Mouse (Mus musculus) left cerebral cortex, postnatal 36 days (tissue): ENCODE measurements at regions not wholly inside any gene's neighbourhood (a gene's known extent, or its start where the extent isn't known, plus 50 kb on each side); places are given as distances from the start of the nearest gene placed in this dataset.

Source experiments
- DNase-seq, 2 experiments: peaks; one replicate each; pipeline ENCODE4 v3.0.0; 2021 to 2022; ENCODE audit warnings: low spot score in 2 of 2, mixed read lengths in 1 of 2
- intact Hi-C: fragments of 180-260 bp; cut with DNase I; formaldehyde crosslinking; loops from one replicate; pipeline ENCODE4 v1.15.1; 2025

DNA sequence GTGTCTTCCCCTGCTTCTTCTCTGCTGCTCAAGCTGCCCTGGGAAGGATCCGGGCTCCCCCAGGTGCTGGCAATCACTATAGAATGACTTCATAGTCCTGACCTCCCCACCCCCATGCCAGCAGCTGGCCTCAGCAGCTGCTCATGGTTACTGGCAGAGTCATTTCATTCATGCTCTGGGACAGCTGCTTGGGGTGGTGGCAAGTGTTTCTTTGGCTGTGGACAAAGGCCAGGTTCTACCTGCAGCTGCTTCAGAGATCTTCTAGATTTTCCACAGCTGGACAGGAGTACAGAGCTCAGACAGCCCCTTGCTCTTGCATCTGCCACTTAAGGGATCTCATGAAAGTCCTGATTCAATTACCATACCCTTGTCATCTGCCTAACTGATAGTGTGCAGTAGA is 243.4 kb upstream of the Cwc22 start:
- intact Hi-C loops, result no loop called here
- no peak for DNase-seq

DNA sequence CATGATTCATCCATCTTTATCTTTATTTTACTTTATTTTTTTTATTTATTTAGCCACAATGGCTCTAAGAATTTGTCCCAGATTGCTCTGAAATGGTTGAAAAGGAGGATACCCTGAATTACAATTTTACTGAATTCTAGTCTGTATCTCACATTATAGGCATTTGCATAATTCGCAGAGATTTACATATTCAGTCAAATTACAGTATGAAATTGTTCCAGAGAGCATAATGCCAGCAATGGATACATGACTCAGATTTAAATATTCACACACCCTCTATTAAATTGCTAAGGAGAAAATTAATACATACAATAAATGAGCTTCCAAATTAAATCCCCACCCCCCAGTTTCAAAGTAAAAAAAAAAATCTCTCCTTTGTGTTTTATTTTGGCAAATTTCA is 238.8 kb upstream of the Cwc22 start:
- intact Hi-C loops, result no loop called here
- DNase-seq, result no peak

DNA sequence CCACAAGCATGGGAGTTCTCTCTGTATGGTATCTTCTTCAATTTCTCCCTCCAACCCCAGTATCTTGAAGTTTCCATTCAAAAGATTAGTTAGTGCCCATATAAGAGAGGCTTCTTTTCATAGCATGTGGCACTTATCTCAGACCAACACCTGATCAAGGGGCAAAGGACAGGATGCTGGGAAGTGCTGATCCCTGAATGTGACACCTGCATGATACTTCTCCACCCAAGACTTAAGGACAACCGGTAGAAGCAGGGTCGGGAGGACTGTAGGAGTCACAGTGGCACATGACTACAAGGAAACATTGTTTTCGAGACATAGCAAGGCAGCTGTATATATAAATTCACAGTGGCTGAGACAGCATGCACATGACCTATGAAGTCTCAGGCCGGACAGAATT is 227.6 kb upstream of the Cwc22 start:
- no peak for DNase-seq
- intact Hi-C loops, result no loop called here

DNA sequence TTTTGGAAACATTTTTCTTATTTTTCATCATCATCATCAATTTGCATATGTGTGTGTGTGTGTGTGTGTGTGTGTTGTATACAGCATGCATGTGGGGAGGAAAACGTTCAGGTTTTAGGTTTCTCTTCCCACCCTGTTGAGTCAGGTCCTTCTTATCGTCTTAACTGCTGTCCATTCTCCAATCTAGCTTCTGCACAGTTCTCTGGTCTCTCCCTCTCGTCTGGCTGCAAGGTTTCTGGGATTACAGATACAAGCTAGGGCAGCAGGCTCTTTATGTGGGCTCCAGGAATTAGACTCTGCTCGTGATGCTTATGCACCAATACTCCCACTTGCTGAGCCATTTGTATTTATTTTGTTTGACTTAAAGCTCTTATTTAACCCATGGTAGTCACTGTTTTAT is 226.6 kb upstream of the Cwc22 start:
- DNase-seq, result no peak
- intact Hi-C loops, result no loop called here

DNA sequence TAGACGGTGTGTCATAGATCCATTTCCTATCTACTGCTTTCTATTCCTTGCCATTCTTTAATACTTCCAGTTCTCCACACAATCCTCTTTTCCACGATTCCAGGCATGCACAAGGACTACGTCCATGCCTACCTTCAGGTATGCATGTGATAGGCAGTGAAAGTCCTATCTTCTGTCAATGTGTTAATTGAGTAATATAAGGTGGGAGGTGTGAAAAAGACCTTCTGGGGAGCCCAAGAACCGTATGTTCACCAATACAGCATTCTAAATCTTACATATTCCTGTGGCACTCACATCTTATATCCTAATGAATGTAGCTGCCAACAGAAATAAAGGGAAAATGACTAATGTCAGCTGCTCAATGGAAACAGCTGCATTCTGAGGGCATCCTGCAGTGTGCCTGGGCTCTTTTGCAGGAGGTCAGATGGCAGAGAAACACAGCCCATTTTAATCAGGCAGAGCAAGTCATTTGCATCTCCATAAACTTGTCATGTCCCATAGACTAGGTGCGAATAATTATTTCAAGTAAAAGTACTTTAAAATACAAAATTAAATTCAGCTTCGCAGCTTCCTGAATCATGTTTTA is 224.1 kb upstream of the Cwc22 start:
- intact Hi-C loops, result no loop called here
- DNase-seq, result no peak

DNA sequence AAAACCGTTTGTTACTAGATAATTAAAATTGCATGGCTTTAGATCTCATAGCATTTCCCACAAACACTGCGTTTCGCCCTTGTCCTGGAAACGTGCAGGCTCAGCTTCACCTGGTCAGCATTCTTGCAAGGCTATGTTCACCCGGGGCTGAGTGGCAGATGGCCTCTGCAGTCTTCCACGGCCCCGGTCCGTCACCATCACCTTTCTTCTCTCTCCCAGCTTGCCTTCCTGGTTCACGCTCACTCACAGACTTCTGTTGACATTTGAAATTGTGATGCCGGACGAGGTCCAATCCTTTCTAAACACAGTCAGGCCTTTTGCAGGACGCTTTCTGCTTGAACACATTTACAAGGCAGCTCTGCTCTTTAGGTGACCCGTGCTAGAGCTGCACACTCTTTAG is 219.3 kb upstream of the Cwc22 start:
- intact Hi-C loops, result no loop called here
- DNase-seq, result no peak

DNA sequence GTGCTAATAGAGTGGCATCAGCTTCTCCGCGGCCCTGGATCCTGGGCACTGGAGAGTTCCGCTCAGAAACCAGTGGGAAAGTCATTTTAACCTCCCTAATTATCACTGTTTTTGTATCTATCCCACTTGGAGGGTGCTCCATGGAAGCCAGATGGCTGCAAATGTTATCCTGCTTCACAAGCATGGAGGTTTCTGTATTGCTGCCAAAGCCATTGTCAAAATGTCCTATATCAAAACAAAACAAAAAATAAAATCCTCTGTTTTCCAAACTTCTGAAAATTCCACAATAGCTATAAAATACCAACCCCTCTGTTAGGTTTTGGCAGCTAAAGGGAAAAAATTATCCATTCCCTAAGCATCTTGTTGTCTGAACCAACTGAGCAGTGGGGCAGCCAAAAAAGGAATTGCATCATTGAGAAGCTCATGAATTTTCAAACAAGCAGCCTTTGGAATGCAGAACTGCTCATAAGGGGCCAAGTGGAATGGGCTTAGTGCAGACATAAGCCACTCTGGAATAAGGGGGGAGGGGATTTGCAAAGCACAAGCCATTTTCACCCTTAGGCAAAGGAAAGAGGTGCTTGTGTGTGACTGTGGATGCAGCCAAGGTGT is 213.8 kb upstream of the Cwc22 start:
- no peak for DNase-seq
- intact Hi-C loops, result no loop called here

DNA sequence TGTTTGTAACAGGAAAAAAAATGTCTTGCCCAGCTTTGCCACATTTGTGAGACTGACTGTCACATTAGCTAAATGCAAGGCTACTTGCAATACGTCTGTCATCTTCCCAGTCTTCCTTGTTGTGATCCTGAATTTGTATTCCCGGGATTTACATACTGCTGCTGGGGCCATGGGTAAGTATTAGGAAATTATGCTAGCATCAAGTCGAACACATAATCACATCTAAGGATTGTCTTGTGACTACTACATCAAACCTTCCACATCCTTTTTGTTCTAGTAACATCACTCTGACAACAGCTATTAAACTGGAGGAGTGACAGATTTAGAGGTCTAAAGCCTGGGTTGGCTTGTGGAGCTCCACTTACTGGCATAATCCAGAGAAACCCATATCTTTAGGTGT is 164.2 kb upstream of the Cwc22 start:
- intact Hi-C loops, result no loop called here
- DNase-seq, result no peak

DNA sequence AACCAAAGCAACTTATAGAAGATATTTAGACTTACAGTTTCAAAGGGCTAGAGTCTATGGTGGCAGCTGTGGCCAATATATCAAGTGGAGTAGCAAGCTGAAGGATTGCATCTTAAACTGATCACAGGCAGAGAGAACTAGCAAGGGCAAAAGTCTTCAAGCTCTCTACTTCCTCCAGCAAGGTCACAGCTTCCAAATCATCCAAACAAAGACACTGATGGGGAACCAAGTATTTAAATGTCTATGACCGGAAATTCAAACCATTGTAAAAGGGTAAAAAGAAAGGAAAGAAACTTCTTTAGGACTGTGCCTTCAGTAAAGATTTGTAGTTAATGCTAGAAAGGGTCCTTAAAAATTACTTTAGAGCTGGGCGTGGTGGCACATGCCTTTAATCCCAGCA is 149.4 kb upstream of the Cwc22 start:
- intact Hi-C loops, result no loop called here
- DNase-seq, result no peak

DNA sequence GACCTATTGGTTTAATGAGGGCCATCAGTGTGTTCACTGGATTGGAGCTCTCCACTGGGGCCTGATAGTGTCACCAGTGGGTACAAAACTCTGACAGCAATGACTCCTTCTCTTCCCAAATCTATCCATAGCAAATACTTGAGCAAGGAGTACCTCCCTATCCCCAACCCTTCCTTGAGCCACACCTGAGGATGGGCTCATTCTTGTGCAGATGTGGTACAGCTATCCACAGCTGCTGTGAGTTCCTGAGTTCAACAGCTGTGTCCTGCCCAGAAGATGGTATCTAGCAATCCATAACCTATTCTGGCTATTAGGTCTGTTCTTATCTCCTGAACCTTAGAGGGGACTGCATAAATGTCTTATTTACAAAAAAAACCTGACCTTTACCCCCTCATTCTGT is 148.7 kb upstream of the Cwc22 start:
- intact Hi-C loops, result no loop called here
- no peak for DNase-seq

DNA sequence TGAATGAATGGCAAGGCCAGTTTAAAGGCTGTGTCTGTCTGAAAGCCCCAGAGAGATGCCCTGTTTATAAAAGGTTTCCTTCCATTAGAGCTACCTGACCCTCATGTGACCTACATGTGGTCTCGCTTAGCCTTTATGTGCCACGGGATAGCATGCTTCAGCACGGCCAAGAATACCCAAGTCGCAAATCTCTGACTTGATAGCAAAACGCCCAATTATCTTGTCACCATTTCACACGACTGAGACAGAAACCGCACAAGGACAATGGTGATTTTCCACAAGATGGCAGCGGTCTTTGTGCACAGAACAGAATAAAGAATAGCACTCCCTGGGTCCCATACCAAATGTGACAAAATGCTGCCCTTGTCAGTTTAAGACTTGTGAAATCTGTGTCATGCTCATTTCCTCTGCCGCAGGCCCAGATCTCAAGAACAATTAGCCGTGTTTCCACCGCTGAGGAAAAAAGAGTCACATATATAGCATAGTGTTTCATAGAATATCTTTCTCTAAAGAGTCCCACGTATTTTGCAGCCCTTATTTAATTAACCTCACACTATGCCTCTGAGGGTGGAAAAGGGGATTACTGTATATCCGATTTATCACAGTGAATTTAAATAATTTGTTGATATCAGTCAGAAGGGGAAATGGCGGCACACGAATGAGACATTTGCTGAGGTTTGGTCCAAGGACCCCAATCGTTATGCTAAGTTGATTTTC is 118.3 kb upstream of the Cwc22 start:
- no peak for DNase-seq
- intact Hi-C loops, result no loop called here

DNA sequence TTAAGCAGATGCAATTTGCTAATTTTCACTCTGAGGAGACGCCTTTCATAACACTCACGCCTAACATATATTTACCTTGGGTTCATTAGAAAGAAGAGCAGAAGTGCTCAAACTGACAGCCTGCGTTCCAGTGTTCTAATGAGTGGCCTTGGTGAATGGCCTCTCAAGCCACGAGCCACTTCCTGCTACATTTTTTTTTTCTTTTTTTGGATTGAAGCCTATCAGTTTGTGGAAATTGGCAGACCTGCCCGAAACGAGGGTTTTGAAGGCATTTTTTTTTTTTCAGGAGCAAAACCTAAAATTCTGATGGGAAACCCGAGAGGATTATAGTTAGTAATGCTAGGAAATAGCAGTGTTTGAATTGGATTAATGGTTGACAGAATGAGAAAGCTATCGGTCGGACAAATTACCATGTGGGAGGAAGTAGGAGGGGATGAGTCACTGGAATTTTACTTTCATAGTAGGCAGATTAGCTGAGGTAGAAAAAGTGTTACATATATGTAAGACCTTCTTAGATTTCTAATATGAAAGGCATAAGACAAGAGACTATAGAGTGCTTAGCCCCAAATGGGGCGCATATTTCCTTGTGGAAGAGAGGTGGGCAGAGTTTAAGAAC is 113.7 kb upstream of the Cwc22 start:
- intact Hi-C loops, result loop anchor here (10.0 kb wide), 1 partner anchor 485 kb away; no protein-coding TSS in a partner anchor
- no peak for DNase-seq

DNA sequence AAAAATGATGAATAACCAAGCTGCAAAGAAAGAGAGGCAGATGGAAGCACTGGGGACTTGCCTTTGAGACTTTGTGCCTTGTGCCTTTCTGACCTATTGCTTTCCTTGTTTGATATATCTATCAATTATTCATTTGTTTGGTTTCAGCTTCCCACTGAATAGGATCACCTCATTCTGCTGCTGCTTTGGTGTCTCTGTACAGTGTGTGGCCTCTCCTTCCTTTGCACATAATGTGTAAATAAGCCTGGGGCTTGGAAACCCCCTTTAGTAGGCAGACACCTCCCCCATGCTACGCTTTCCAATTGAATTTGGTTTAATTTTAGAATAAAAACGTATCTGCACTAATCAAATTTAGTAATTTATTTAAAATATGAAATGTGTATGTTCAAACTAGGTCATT is 112.8 kb upstream of the Cwc22 start:
- intact Hi-C loops, result loop anchor here (10.0 kb wide), 1 partner anchor 486 kb away; no protein-coding TSS in a partner anchor
- DNase-seq, result no peak

DNA sequence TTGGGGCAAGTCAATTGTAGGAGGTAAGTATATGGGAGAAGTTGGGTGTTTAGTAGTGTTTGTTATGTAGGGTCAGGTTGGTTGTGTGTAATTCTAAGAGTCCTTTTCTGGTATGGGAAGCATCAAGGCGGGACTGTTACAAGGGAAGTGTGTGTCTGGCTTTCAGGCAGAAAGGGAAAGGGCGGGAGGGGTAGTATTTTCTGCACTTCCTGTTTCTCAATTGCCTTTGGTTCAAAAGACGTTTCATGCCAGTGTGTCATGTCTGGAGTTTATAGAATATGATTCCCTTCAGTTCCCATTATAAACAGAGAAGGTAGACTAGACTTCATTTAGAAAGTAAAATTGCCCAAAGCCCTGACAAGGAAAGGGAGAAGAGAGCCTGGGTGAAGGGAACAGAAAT is 107.7 kb upstream of the Cwc22 start:
- intact Hi-C loops, result loop anchor here (10.0 kb wide), 1 partner anchor 491 kb away; no protein-coding TSS in a partner anchor
- DNase-seq, result no peak

DNA sequence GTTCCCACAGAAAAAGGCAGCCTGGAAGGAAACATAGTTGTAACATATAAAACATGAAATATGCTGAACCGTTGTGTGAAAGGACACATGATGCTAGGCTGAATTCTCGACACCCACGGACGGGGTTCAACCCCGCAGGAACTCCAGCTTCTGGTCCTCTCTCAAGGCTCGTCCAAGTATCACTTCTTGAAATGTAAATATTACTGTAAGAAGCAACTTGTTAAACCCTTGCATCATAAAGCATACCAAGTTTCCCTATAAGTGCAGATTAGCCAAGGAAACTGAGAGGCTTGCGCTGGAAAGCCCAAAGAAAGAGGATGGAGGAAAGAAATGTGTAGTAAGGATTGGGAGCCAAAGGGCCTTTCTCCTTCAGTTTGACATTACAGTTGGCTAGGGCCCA is 104.4 kb upstream of the Cwc22 start:
- intact Hi-C loops, result loop anchor here (10.0 kb wide), 1 partner anchor 494 kb away; no protein-coding TSS in a partner anchor
- no peak for DNase-seq

DNA sequence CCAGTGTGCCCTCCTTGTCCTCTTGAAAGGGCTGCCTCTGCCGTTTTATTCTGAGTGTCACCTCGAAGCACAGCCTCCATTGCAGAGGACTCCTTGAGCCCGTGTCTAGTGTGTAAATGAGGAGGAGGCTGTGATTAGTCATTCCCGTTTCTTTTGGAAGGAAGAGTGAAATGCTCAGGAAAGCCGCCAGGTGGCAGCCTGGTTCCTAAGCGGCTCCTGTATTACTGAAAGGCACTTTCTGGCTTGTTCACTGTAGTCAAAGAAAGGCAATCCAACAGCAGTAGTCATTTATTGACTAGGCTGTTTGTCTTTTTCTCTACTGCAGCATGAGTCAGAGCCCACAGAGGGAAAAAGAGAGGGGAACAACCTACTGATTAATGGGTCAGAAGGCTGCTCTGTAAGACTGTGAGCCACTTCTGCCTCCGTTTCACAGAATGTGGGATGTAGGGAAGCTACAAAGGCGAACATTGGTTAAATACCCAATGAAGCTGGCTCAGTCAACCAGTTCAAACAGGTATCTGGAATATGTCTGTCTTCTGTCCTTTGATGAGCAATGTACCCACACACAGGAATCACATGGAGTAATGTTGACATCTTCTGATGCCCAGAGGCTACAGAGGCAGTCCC is 103.2 kb upstream of the Cwc22 start:
- intact Hi-C loops, result loop anchor here (5.0 kb wide), 2 partner anchors 878 to 1453 kb away; no protein-coding TSS in a partner anchor
- DNase-seq, result peak; percentile 87 to 89

DNA sequence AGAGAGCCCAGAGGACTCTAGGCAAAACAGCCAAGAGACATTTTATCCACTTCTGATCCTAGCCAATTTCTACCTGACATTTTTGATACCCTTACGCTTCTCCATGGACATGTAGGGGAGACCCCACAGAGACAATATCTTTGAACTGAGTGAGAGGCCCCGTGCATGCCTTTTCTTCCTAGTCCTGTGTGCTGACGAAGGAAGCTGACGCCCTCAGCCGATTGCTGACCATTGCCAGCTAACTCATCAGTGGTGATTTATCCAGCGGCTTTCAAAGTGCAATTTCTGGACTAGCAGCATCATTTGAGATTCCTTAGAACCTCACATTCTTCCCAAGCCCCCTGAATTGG is 102.5 kb upstream of the Cwc22 start:
- intact Hi-C loops, result loop anchor here (1.0 to 5.0 kb wide), 3 partner anchors 820 to 1454 kb away; partner anchors contain the start of gene Ube2e3
- no peak for DNase-seq

DNA sequence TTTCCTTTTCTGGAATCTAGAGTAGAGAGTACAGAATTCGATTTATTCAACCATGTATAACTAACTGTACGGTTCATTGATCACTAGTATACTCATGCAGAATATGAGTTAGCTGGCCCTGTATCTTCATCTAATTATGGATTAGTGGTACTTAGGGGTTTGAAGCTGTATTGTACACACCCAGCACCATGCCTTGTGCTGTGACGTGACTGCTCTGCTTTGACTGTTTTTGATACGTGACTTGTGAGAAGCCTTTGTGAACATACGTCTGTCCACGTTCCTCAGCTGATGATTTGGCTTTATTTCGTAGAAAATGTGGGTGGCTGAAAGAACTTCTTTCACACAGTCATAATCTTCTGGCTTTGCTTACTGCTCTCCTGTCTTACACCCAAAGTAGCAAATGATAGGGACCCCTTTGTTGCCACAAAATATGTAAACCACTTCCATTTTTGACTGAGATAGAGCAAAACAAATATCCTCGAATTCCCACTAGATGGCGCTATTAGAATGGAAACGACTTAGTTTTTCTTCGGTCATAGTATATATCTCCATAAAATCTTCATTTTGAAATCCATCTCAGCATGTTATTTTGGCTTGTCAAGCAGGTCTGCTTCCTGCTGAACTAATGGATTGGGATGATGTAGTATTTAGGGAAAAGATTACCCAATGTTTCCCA is 102.0 kb upstream of the Cwc22 start:
- intact Hi-C loops, result loop anchor here (1.0 to 5.0 kb wide), 3 partner anchors 820 to 1454 kb away; partner anchors contain the start of gene Ube2e3

DNA sequence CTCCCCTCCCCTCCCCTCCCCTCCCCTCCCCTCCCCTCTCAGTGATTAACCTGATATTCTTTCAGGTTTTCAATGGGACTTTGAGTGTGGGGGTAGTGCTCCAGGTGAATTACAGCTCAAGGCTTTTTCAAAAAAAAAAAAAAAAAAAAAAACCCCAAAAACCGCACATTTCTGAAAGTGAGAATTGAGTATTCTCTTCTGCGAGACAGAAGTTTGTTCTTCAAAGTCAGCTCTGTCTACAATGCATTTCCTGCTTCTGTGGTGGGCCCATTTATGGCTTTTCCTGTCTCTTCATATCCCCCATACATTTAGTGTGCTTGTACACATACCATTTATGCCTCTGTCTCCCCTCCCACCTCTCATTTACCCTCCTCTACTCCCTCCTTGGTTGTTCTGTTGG is 81.1 kb upstream of the Cwc22 start:
- no peak for DNase-seq
- intact Hi-C loops, result no loop called here

More for the DNA sequence above, 102.0 kb upstream of the Cwc22 start:
- peak in 1 of 2 experiments; percentile 8 for DNase-seq
